Mouse (Mus musculus) kidney, adult 2 months (tissue): ENCODE data around the gene Rnf151.

Source experiments
- CTCF ChIP-seq: fragments of 200-500 bp; conservative IDR thresholded peaks from 2 replicates; pipeline ENCODE4 v1.5.1; 2011; ENCODE audit warnings: low read depth, mild to moderate bottlenecking, control low read depth, low read length, moderate library complexity, mixed read lengths; ENCODE audit not compliant: insufficient read depth, insufficient read length
- POLR2A ChIP-seq: fragments of 200-500 bp; IDR thresholded peaks from one replicate; pipeline ENCODE4 v1.6.1; 2011; ENCODE audit warnings: low read depth, low read length, control low read depth

GRCm38 (mm10) chr17:24761121-24761520, 43.3 kb upstream of the Rnf151 start:
- TF ChIP-seq CTCF (no peak), POLR2A (no peak)
